Mouse (Mus musculus) CH12.LX (cell line): ENCODE measurements around the gene Gli2. TPM values are rescaled to one million over a fixed set of nuclear protein-coding genes. Genes with fewer than 3 reads are reported as not detected.

Experiments
- DNase-seq: peaks from one replicate; pipeline ENCODE4 v3.0.0-alpha.2; 2013; ENCODE audit errors: extremely low read depth
- H3K27ac ChIP-seq: 2 replicates; pipeline ENCODE4 v1.5.1; 2012; ENCODE audit warnings: low read depth, mild to moderate bottlenecking, control low read depth, moderate library complexity; ENCODE audit not compliant: insufficient read depth
- H3K27me3 ChIP-seq: replicated peaks from 2 replicates; pipeline ENCODE3; 2012; ENCODE audit warnings: inconsistent platforms
- H3K36me3 ChIP-seq, 2 experiments: replicated peaks in 1 of 2; 2 replicates each; pipeline versions ENCODE3 to v1.6.1; 2012; ENCODE audit warnings: inconsistent platforms in 1 of 2, low read length in 1 of 2, mild to moderate bottlenecking in 1 of 2, mixed read lengths in 1 of 2, moderate library complexity in 1 of 2; ENCODE audit not compliant: control insufficient read depth in 1 of 2, insufficient read depth in 1 of 2
- H3K4me1 ChIP-seq, 2 experiments: 2 replicates each; pipeline ENCODE4 v1.6.1; 2012; ENCODE audit warnings: inconsistent platforms in 1 of 2, moderate library complexity in 1 of 2; ENCODE audit not compliant: insufficient read depth in 2 of 2, control insufficient read depth in 1 of 2
- H3K4me2 ChIP-seq: 2 replicates; pipeline ENCODE4 v1.6.1; 2012; ENCODE audit warnings: low read depth, mild to moderate bottlenecking, control low read depth; ENCODE audit not compliant: poor library complexity, insufficient read depth, severe bottlenecking
- H3K4me3 ChIP-seq, 3 experiments: fragments of 150-350 bp in 1 of 3; sonication (generic) in 1 of 3; replicated peaks in 1 of 3; 2 replicates each; pipeline versions ENCODE3 to v1.5.1; 2011 to 2012; ENCODE audit warnings: low read depth in 2 of 3, low read length in 2 of 3, mild to moderate bottlenecking in 2 of 3, moderate library complexity in 2 of 3, control low read depth in 1 of 3, improper control_type of control experiment in 1 of 3, inconsistent platforms in 1 of 3, mixed read lengths in 1 of 3; ENCODE audit not compliant: poor library complexity in 1 of 3
- H3K79me2 ChIP-seq: replicated peaks from 2 replicates; pipeline ENCODE4 v1.6.1; 2012; ENCODE audit warnings: mild to moderate bottlenecking, moderate library complexity; ENCODE audit not compliant: control insufficient read depth, poor library complexity, insufficient read depth, severe bottlenecking; ENCODE audit errors: extremely low read depth
- H3K9ac ChIP-seq: 2 replicates; pipeline ENCODE4 v1.6.1; 2012; ENCODE audit warnings: low read depth, mild to moderate bottlenecking, control low read depth, moderate library complexity; ENCODE audit not compliant: insufficient read depth
- H3K9me3 ChIP-seq: replicated peaks from 2 replicates; pipeline ENCODE3; 2012; ENCODE audit warnings: low read length, inconsistent platforms, mixed read lengths
- CHD1 ChIP-seq: IDR thresholded peaks from 2 replicates; pipeline ENCODE4 v1.6.1; 2012; ENCODE audit warnings: low read depth, low read length, improper control_type of control experiment, inconsistent platforms
- E2F4 ChIP-seq: IDR thresholded peaks from 2 replicates; pipeline ENCODE4 v1.6.1; 2011; ENCODE audit warnings: low read depth, low read length, improper control_type of control experiment; ENCODE audit not compliant: insufficient replicate concordance
- ELF1 ChIP-seq: IDR thresholded peaks from 2 replicates; pipeline ENCODE4 v1.6.1; 2014; ENCODE audit warnings: low read depth, mild to moderate bottlenecking, inconsistent platforms, low read length, improper control_type of control experiment
- GABPA ChIP-seq: IDR thresholded peaks from 2 replicates; pipeline ENCODE4 v1.6.1; 2012; ENCODE audit warnings: low read depth, low read length, improper control_type of control experiment, inconsistent platforms; ENCODE audit not compliant: insufficient replicate concordance
- HCFC1 ChIP-seq: IDR thresholded peaks from 2 replicates; pipeline ENCODE4 v1.6.1; 2012; ENCODE audit warnings: low read depth, mild to moderate bottlenecking, inconsistent platforms, low read length, improper control_type of control experiment
- IRF4 ChIP-seq: IDR thresholded peaks from 2 replicates; pipeline ENCODE4 v1.6.1; 2014; ENCODE audit warnings: low read depth, mild to moderate bottlenecking, inconsistent platforms, low read length, improper control_type of control experiment
- JUN ChIP-seq: IDR thresholded peaks from 2 replicates; pipeline ENCODE4 v1.6.1; 2011; ENCODE audit warnings: low read depth, mild to moderate bottlenecking, low read length, improper control_type of control experiment, moderate library complexity; ENCODE audit not compliant: insufficient read depth
- JUND ChIP-seq: conservative IDR thresholded peaks from 2 replicates; pipeline ENCODE4 v1.6.1; 2011; ENCODE audit warnings: low read depth, low read length, improper control_type of control experiment
- KAT2A ChIP-seq: IDR thresholded peaks from 2 replicates; pipeline ENCODE4 v1.6.1; 2012; ENCODE audit warnings: low read length, improper control_type of control experiment, inconsistent platforms; ENCODE audit not compliant: insufficient replicate concordance
- MAFK ChIP-seq: IDR thresholded peaks from 2 replicates; pipeline ENCODE4 v1.6.1; 2011; ENCODE audit warnings: low read length, improper control_type of control experiment; ENCODE audit not compliant: insufficient replicate concordance
- MEF2A ChIP-seq: IDR thresholded peaks from 2 replicates; pipeline ENCODE4 v1.6.1; 2014; ENCODE audit warnings: low read depth, mild to moderate bottlenecking, inconsistent platforms, low read length, improper control_type of control experiment, borderline replicate concordance
- MXI1 ChIP-seq: IDR thresholded peaks from 2 replicates; pipeline ENCODE4 v1.6.1; 2011; ENCODE audit warnings: mild to moderate bottlenecking, low read depth, low read length, improper control_type of control experiment
- MYC ChIP-seq: IDR thresholded peaks from 2 replicates; pipeline ENCODE4 v1.6.1; 2011; ENCODE audit warnings: low read depth, mild to moderate bottlenecking, improper control_type of control experiment, low read length
- NELFE ChIP-seq: IDR thresholded peaks from 2 replicates; pipeline ENCODE4 v1.6.1; 2011; ENCODE audit warnings: low read depth, low read length, improper control_type of control experiment
- PAX5 ChIP-seq: IDR thresholded peaks from 2 replicates; pipeline ENCODE4 v1.6.1; 2012; ENCODE audit warnings: low read length, inconsistent platforms, mixed read lengths
- POLR2A ChIP-seq: IDR thresholded peaks from 2 replicates; pipeline ENCODE4 v1.6.1; 2011; ENCODE audit warnings: low read depth, mild to moderate bottlenecking, improper control_type of control experiment, low read length
- RAD21 ChIP-seq: IDR thresholded peaks from 2 replicates; pipeline ENCODE4 v1.6.1; 2011; ENCODE audit warnings: low read depth, mild to moderate bottlenecking, low read length, improper control_type of control experiment, moderate library complexity
- TBP ChIP-seq: conservative IDR thresholded peaks from 2 replicates; pipeline ENCODE4 v1.6.1; 2011; ENCODE audit warnings: low read depth, low read length, improper control_type of control experiment
- TCF12 ChIP-seq: IDR thresholded peaks from 2 replicates; pipeline ENCODE4 v1.6.1; 2014; ENCODE audit warnings: low read depth, mild to moderate bottlenecking, inconsistent platforms, low read length, improper control_type of control experiment
- USF1 ChIP-seq: IDR thresholded peaks from 2 replicates; pipeline ENCODE4 v1.6.1; 2014; ENCODE audit warnings: low read depth, mild to moderate bottlenecking, inconsistent platforms, low read length, improper control_type of control experiment
- ZKSCAN1 ChIP-seq: IDR thresholded peaks from 2 replicates; pipeline ENCODE4 v1.6.1; 2012; ENCODE audit warnings: low read depth, inconsistent platforms, low read length, improper control_type of control experiment, borderline replicate concordance
- ZMIZ1 ChIP-seq: IDR thresholded peaks from 2 replicates; pipeline ENCODE4 v1.6.1; 2012; ENCODE audit warnings: low read depth, mild to moderate bottlenecking, inconsistent platforms, low read length, improper control_type of control experiment
- ZNF384 ChIP-seq: IDR thresholded peaks from 2 replicates; pipeline ENCODE4 v1.6.1; 2012; ENCODE audit warnings: low read depth, low read length, improper control_type of control experiment, inconsistent platforms
- dilution Hi-C: fragments of 300-500 bp; cut with MboI; formaldehyde crosslinking; loops from 2 replicates; pipeline ENCODE4 v1.14.3; 2020; ENCODE audit warnings: low sequenced_read_pairs; ENCODE audit not compliant: extremely low pct_unique_long_range_greater_than_20kb, extremely low pct_ligation_motif_present
- in situ Hi-C: fragments of 300-500 bp; cut with MboI; formaldehyde crosslinking; loops from 3 replicates; pipeline ENCODE4 v1.14.3; 2019; ENCODE audit warnings: low sequenced_read_pairs, low pct_ligation_motif_present, low pct_unique_long_range_greater_than_20kb, mixed read lengths
- polyA plus RNA-seq: library from polyadenylated mRNA; unstranded; fragments of >175 nt; gene quantifications from 2 replicates; pipeline ENCODE4 v1.2.1, GENCODE M21; 2012; ENCODE audit warnings: low read depth; ENCODE audit not compliant: insufficient read length
- total RNA-seq, 2 experiments: library from RNA; depleted of rRNA; stranded (reverse); fragments of 300-350 nt in 1 of 2; fragments of >200 nt in 1 of 2; gene quantifications; 2 replicates each; pipeline ENCODE4 v1.2.3; 2012 to 2014

The Gli2 gene
- total and polyA plus RNA-seq, 3 experiments = not detected

- peaks cover 93% of the 10 kb centered on the region for H3K9me3 ChIP-seq
- H3K79me2 ChIP-seq = no peaks in the 10 kb centered on the region
- H3K4me2 ChIP-seq = no peak overlapping the region
- no peak for TF ChIP-seq ELF1
- TF ChIP-seq MEF2A = no peak
- TF ChIP-seq NELFE = no peak
- no peak for TF ChIP-seq GABPA
- no peak for TF ChIP-seq ZKSCAN1
- TF ChIP-seq USF1 = no peak
- TF ChIP-seq MXI1 = no peak
- TF ChIP-seq ZMIZ1 = no peak
- no peak for TF ChIP-seq TBP
- no peak for TF ChIP-seq TCF12
- TF ChIP-seq MYC = no peak
- no peak for TF ChIP-seq POLR2A
- no peak for TF ChIP-seq PAX5
- TF ChIP-seq ZNF384 = no peak
- no peak for TF ChIP-seq CHD1
- no peak for TF ChIP-seq HCFC1
- no peak for TF ChIP-seq MAFK
- TF ChIP-seq JUN = no peak
- TF ChIP-seq IRF4 = no peak
- TF ChIP-seq JUND = no peak
- H3K9ac ChIP-seq = no peak overlapping the region
- H3K36me3 ChIP-seq = no peaks in the 10 kb centered on the region
- H3K4me3 ChIP-seq = no peak overlapping the region
- no peaks in the 10 kb centered on the region for H3K4me1 ChIP-seq
- no peak for DNase-seq
- in situ Hi-C loops (no loop called here), dilution Hi-C loops (no loop called here)
- no peaks in the 10 kb centered on the region for H3K27me3 ChIP-seq
- H3K27ac ChIP-seq = no peak overlapping the region
These were observed 19.2 kb downstream of the Gli2 start for GRCm38 (mm10) chr1:119034163-119034705.

- dilution Hi-C loops (no loop called here), in situ Hi-C loops (no loop called here)
These were observed 19.8 kb downstream of the Gli2 start for GRCm38 (mm10) chr1:119033450-119034162.

More at GRCm38 (mm10) chr1:119033450-119034162, 19.8 kb downstream of the Gli2 start:
- Histone ChIP-seq H3K4me2 (no peak overlapping the region), H3K9ac (no peak overlapping the region), H3K27me3 (no peaks in the 10 kb centered on the region), H3K79me2 (no peaks in the 10 kb centered on the region), H3K4me1 (no peaks in the 10 kb centered on the region), H3K4me3 (no peak overlapping the region), H3K27ac (no peak overlapping the region), H3K9me3 (peaks cover 93% of the 10 kb centered on the region), H3K36me3 (no peaks in the 10 kb centered on the region)
- DNase-seq = no peak
- TF ChIP-seq RAD21 = no peak
- no peak for TF ChIP-seq E2F4
- no peak for TF ChIP-seq ELF1
- TF ChIP-seq KAT2A = no peak
